Mouse (Mus musculus) intestine, postnatal 0 days (tissue): ENCODE measurements around the gene Tmem230. TPM values are rescaled to one million over a fixed set of nuclear protein-coding genes. Genes with fewer than 3 reads are reported as not detected.

Source experiments
- ATAC-seq: fragments of 200-750 bp; cut with Nextera tagmentation; 2 replicates; pipeline ENCODE4 v1.8.0; 2017; ENCODE audit warnings: mild to moderate bottlenecking, moderate TSS enrichment, moderate library complexity
- H3K27ac ChIP-seq: fragments of 300-500 bp; sonication (generic); 2 replicates; pipeline ENCODE4 v1.5.1; 2014; ENCODE audit warnings: mild to moderate bottlenecking, low read depth, low read length, moderate library complexity
- H3K27me3 ChIP-seq: fragments of 300-500 bp; sonication (generic); replicated peaks from 2 replicates; pipeline ENCODE4 v1.6.1; 2014; ENCODE audit warnings: low read length, mixed read lengths; ENCODE audit not compliant: control insufficient read depth, insufficient read depth
- H3K36me3 ChIP-seq: fragments of 300-500 bp; sonication (generic); 2 replicates; pipeline ENCODE4 v1.6.1; 2014; ENCODE audit warnings: mild to moderate bottlenecking, moderate library complexity; ENCODE audit not compliant: control insufficient read depth, insufficient read depth
- H3K4me1 ChIP-seq: fragments of 300-500 bp; sonication (generic); replicated peaks from 2 replicates; pipeline ENCODE4 v1.6.1; 2014; ENCODE audit warnings: antibody characterized with exemption, low read length, mixed read lengths; ENCODE audit not compliant: control insufficient read depth, insufficient read depth
- H3K4me2 ChIP-seq: fragments of 300-500 bp; sonication (generic); replicated peaks from 2 replicates; pipeline ENCODE4 v1.6.1; 2014; ENCODE audit warnings: low read depth, mild to moderate bottlenecking, moderate library complexity
- H3K4me3 ChIP-seq: fragments of 300-500 bp; sonication (generic); 2 replicates; pipeline ENCODE4 v1.5.1; 2014; ENCODE audit warnings: low read depth, low read length
- H3K9ac ChIP-seq: fragments of 300-500 bp; sonication (generic); 2 replicates; pipeline ENCODE4 v1.6.1; 2014; ENCODE audit warnings: mild to moderate bottlenecking, low read depth, low read length
- H3K9me3 ChIP-seq: fragments of 300-500 bp; sonication (generic); 2 replicates; pipeline ENCODE4 v1.6.1; 2016; ENCODE audit warnings: mixed run types; ENCODE audit not compliant: control insufficient read depth
- CTCF ChIP-seq: sonication (generic); IDR thresholded peaks from 2 replicates; pipeline ENCODE4 v1.5.1; 2016; ENCODE audit warnings: low read depth, mild to moderate bottlenecking, control low read depth, antibody characterized with exemption, moderate library complexity
- WGBS: fragments of 180-500 bp; shearing (Covaris S2); extraction: QIAGEN DNeasy Blood & Tissue Kit; methylation state at CpG from one replicate; pipeline ENCODE4 v1.1.7; 2014; 5-methylcytosine and 5-hydroxymethylcytosine counted together
- polyA plus RNA-seq: library from polyadenylated mRNA; unstranded; fragments of >200 nt; fragmentation: Nextera tagmentation; extraction: Ambion mirVana; gene quantifications from 2 replicates; pipeline ENCODE4 v1.2.1, GENCODE M21; 2015

The Tmem230 gene
- polyA plus RNA-seq, 1 experiment from 2014 or later: 31.2 TPM

DNA sequence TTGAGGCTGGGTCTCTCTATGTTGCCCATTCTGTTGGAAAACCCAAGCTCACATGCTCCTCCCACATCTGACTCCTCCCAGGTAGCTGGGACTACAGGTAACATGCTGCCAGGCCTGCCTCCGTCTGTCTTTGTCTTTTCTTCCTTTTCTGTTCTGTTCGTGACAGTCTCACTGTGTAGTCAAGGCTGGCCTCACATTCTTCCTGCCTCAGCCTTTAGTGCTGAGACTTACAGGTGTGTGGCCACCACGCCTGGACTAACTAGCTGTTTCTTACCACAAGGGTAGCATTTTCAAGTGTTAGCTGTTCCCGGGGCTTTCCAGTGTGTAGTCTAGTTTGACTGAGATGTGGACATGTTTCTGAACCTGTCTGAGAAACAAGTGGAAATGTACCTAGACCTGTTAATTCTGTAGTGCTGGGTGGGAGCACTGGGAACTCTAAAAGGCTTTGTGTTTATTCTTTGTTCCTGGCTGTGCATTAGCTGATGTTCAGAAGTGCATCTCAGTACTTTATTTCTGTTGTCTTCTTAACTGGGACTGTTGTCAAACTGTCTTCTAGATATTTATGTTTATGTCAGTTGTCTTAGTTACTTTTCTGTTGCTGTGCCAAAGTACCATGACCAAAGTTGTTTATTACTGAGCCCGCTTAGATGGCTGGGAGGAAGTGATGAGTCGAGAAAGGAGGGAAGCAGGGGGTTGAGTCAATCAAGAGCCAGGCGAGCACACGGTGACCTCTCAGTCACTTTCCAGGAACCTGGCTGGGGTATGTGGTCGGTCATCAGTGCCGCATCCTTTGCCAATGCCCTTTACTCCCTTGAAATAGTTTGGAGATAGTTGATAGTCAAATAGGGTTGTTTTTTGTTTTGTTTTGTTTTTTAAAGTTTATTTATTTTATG lies 34.2 kb upstream of the Tmem230 start:
- no peak for ATAC-seq
- Histone ChIP-seq H3K9me3 (no peaks in the 10 kb centered on the region), H3K4me3 (no peak overlapping the region), H3K9ac (no peak overlapping the region), H3K4me1 (peaks cover 3% of the 10 kb centered on the region; the same call in 1 of the 2 replicates), H3K27ac (no peak overlapping the region), H3K27me3 (no peaks in the 10 kb centered on the region), H3K36me3 (peaks cover 6% of the 10 kb centered on the region; the same call in 1 of the 2 replicates), H3K4me2 (no peak overlapping the region)
- WGBS: 56% methylated on average over 10 of the region's 10 CpGs
- TF ChIP-seq CTCF: no peak

DNA sequence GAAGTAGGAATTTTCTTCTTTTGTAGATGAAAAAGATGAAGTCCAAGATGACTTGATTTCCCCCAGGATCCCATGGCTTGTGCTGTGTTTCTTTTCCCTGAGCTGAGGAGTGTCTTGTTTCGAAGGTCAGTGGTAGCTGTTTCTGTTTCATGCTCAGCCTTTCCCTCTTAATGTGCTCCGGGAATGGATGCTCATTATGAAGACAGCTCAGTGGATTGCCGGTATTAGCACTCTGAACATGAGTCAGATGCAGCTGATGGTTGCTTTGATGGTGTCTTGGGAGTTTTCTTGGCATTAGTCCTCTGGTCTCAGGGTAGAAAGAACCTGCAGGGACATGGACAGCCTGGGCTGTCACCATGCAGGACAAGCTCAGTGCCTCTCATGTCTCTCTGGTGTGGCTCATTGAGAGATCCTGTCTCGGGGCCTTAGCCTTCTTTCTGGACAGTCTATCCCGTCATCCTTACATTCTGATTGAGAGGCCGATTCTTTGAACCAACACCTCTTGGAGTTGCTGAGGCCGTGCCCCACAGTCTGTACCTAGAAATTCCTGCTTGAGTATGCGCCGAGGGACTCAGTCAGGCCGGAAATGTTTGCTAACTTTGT lies 33.0 kb upstream of the Tmem230 start:
- Histone ChIP-seq H3K4me1 (peaks cover 3% of the 10 kb centered on the region; the same call in 1 of the 2 replicates), H3K4me3 (no peak overlapping the region), H3K4me2 (no peak overlapping the region), H3K36me3 (peaks cover 6% of the 10 kb centered on the region; the same call in 1 of the 2 replicates), H3K9ac (no peak overlapping the region), H3K9me3 (no peaks in the 10 kb centered on the region), H3K27ac (no peak overlapping the region), H3K27me3 (no peaks in the 10 kb centered on the region)
- TF ChIP-seq CTCF: no peak
- no peak for ATAC-seq
- WGBS: 93% methylated on average over 10 of the region's 10 CpGs

DNA sequence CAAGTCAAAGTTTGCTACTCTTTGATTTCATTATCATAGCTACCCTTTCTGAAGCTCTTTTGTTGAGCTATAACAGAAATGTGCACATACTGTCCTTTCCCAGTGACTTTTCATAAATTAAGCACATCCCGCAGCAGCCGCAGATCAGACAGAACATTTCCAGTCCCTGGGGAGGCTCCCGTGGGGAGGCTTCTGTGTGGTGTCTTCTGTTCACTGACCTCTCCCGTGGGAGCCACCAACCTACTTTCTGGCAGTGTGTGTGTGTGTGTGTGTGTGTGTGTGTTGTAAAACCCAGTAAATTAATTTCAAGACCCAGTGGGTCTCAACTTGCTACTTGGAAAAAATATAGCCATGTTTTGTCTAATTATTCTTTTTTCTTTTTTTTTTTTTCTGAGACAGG lies 32.4 kb upstream of the Tmem230 start:
- WGBS: 66% methylated on average over 4 of the region's 4 CpGs
- Histone ChIP-seq H3K36me3 (peaks cover 6% of the 10 kb centered on the region; the same call in 1 of the 2 replicates), H3K4me2 (no peak overlapping the region), H3K27ac (no peak overlapping the region), H3K27me3 (no peaks in the 10 kb centered on the region), H3K4me1 (peaks cover 3% of the 10 kb centered on the region; the same call in 1 of the 2 replicates), H3K9me3 (no peaks in the 10 kb centered on the region), H3K4me3 (no peak overlapping the region), H3K9ac (no peak overlapping the region)
- no peak for TF ChIP-seq CTCF
- no peak for ATAC-seq

DNA sequence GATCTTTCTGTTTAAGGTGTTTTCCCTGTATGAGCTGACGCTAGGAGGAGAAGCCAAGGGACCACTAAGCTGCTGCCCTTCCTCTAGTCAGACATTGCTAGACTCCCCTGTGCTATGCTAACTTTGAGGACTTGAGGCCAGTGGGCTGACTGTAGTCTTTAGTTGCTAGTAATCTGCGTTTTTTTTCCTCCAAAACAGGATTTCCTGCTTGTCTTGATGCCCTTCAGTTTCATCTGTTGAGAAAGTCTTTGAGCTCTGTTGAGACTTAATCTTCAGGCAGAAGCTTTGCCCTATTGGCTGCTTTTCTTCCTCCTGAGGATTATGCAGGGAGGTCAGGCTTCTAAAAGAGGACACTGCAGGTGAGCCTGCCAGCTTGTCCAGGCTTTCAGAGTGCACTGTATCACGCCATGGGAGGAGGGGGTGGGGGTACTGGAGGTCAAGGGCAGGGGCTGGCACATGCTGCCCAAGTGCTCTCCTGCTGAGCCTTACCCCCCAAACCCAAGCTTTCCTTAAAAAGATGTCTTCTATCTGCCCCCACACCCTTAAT lies 31.8 kb upstream of the Tmem230 start:
- no peaks in the 10 kb centered on the region for H3K27me3 ChIP-seq
- no peak overlapping the region for H3K27ac ChIP-seq
- no peak overlapping the region for H3K4me3 ChIP-seq
- 74% methylated on average over 3 of the region's 3 CpGs for WGBS
- no peak for ATAC-seq
- no peaks in the 10 kb centered on the region for H3K9me3 ChIP-seq
- peaks cover 6% of the 10 kb centered on the region; the same call in 1 of the 2 replicates for H3K36me3 ChIP-seq
- TF ChIP-seq CTCF: no peak
- no peak overlapping the region for H3K4me2 ChIP-seq
- H3K4me1 ChIP-seq: peaks cover 3% of the 10 kb centered on the region; the same call in 1 of the 2 replicates
- H3K9ac ChIP-seq: no peak overlapping the region

- H3K4me1 ChIP-seq: peaks cover 3% of the 10 kb centered on the region; the same call in 1 of the 2 replicates
- no peak for ATAC-seq
- WGBS: 83% methylated on average over 8 of the region's 8 CpGs
These were observed 30.8 kb upstream of the Tmem230 start for GRCm38 (mm10) chr2:132278273-132278853.

DNA sequence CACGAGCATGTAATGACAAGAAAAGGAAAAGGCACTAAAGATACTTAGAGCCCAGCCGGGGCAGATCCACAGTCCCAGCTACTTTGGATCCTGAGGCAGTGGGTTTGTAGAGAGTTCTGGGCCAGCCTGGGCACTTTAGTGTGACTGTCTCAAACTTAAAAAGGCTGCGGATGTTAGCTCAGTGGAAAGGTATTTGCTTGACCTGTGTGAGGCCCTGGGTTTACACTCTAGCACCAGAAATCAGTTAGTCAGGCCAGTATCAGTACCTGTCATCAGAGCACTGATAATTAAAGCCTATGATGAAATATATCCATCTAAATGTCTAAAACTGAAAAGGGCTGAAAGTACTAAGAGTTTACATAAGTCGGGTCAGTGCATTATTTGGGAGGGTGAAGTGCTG lies 28.6 kb upstream of the Tmem230 start:
- 58% methylated on average over 4 of the region's 4 CpGs for WGBS
- Histone ChIP-seq H3K9ac (no peak overlapping the region), H3K4me1 (no peaks in the 10 kb centered on the region), H3K9me3 (no peaks in the 10 kb centered on the region), H3K4me3 (no peak overlapping the region), H3K27me3 (no peaks in the 10 kb centered on the region), H3K4me2 (no peak overlapping the region), H3K36me3 (peaks cover 6% of the 10 kb centered on the region; the same call in 1 of the 2 replicates), H3K27ac (no peak overlapping the region)
- no peak for ATAC-seq
- TF ChIP-seq CTCF: no peak

More at GRCm38 (mm10) chr2:132278273-132278853, 30.8 kb upstream of the Tmem230 start:
- H3K36me3 ChIP-seq: peaks cover 6% of the 10 kb centered on the region; the same call in 1 of the 2 replicates
- H3K9me3 ChIP-seq: no peaks in the 10 kb centered on the region
- H3K27me3 ChIP-seq: no peaks in the 10 kb centered on the region
- H3K4me2 ChIP-seq: no peak overlapping the region
- no peak overlapping the region for H3K9ac ChIP-seq
- no peak overlapping the region for H3K4me3 ChIP-seq
- no peak for TF ChIP-seq CTCF
- H3K27ac ChIP-seq: no peak overlapping the region
